Mouse (Mus musculus) large intestine, adult 2 months (tissue): Measurements from ENCODE around the gene Ccdc88a. TPM values are rescaled to one million over a fixed set of nuclear protein-coding genes. Genes with fewer than 3 reads are reported as not detected.

Experiments used
- DNase-seq: peaks from one replicate; pipeline ENCODE4 v3.0.0-alpha.2; 2012; ENCODE audit warnings: low read depth, low spot score
- whole genome bisulfite sequencing: fragments of 180-500 bp; shearing (Covaris S2); methylation state at CpG from one replicate; pipeline ENCODE4 v1.1.7; 2018; 5-methylcytosine and 5-hydroxymethylcytosine counted together
- polyA plus RNA-seq: library from polyadenylated mRNA; depleted of rRNA; stranded (reverse); fragments of >200 nt; gene quantifications from 2 replicates; pipeline ENCODE4 v1.2.3, GENCODE M21; 2012; rRNA removed

Gene Ccdc88a
- polyA plus RNA-seq: 0.17 and 0.48 TPM in 2 replicates

DNA sequence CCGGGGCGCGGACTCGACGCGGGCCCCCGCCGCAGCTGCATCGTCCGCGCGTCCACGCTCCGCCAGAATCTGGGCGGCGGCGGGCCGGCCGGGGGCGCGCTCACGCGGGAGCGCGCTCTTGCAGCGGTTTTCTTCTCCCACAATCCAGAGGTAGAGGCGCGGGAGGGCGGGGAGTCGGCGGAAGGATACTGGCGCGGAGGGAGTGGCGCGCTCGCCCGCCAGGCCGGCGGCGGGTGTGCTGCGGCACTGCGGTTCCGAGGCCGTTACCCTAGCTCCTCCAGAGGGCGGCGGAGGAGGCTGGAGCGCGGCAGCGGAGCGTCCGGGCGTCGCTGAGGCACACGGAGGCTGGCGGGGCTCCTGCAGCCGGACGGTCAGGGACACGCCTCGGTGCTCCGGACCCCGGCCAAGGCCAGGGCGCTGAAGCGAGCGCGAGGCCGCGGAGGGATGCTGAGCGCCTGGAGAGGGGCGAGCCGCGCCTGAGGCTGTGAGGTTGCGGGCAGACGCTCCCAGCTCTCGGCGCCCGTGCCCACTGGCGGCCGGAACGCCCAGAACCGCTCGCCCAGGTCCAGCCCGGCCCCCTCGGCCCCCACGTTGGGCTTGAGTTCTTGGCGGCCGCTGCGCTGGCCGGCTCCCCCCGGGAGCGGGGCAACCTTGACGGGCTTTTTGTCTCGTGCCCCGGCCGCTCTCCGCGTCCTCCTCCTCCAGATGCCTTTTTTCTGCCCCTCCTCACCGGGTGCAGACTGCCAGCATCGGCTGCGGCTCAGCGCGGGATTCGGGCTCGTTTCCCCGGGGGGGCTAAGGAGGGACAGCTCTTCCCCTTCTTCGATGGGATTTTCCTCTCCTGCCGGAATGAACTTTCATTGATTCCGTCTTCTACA lies at the start of gene Ccdc88a:
Gene Ccdc88a, plus strand, starts transcription at position 263 of the 878 bp plus-strand sequence.
- WGBS: under 1% methylated on average over 107 of the region's 107 CpGs
- peak; percentile 19 for DNase-seq

DNA sequence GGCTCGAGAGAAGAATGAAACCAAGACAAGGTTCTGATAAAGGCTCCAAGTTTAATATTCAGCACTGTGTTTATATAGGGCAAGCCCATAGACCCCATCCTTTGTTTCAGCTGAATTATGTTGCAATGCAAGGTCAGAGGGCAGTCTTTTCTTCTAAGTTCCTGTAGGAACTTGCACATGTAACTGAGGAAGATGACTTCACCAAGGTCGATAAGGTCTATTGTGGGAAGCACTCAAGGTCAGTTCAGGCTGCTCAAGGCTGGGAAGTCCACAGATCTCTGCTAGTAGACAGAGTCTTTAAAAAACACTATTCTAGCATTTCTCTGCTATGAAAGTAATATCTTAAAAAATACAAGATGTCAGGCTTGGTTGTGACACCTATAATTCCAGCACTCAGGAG lies 38.0 kb upstream of the Ccdc88a start:
- 68% methylated on average over 2 of the region's 2 CpGs for WGBS
- no peak for DNase-seq

DNA sequence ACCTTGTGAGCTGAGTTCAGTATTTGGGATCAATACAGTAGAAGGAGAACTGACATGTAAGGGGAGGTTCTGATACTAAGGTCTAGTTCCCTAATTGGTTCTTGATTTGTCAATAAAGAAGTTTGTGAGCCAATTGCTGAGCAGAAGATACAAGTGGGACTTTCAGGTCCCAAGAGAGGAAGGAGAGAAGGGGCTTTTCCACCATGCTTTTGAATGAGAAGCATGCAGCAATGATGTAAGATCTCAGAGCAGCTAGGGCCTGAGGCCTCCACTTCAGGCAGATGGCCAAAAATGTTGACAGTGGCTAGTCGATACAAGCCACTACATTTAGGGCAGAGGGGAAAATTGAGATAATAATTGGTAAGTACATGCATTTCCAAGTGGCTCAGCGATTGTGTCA lies 32.2 kb upstream of the Ccdc88a start:
- DNase-seq: no peak
- 71% methylated on average over 2 of the region's 2 CpGs for WGBS

DNA sequence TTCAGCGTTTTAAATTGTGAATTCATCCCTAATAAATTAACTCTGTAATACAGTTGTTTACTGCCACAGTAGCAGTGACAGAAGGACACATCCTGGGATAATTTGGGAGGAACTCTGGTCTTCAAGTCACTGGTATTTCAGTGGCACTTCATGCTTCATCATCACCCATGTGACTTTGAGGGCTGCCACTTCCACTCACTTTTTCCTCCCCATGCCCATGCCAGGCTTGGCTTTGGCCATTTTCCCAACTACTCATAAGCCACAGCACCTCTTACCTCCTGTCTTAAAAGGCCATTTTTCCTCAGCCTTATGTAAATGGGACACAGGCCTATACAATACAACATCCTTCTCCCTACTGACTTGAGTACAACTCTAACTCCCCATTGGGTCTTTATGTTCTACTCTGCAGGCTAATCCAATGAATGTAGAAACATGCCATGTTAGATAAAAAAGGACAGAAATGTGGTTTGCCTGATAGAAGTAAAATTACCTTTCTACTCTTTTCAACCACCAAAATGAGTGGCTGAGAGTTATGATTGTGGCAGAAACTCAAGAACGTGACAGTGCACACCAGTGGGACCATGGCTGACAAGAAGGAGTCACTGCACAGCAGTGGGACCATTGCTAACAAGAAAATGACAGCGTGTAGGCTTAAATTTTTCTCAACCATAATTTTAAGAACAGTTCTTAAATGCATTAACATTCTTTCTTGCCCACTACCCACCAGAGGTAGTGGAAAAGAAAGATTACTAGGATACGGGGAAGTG lies 28.4 kb upstream of the Ccdc88a start:
- WGBS: 73% methylated on average over 4 of the region's 4 CpGs
- no peak for DNase-seq

DNA sequence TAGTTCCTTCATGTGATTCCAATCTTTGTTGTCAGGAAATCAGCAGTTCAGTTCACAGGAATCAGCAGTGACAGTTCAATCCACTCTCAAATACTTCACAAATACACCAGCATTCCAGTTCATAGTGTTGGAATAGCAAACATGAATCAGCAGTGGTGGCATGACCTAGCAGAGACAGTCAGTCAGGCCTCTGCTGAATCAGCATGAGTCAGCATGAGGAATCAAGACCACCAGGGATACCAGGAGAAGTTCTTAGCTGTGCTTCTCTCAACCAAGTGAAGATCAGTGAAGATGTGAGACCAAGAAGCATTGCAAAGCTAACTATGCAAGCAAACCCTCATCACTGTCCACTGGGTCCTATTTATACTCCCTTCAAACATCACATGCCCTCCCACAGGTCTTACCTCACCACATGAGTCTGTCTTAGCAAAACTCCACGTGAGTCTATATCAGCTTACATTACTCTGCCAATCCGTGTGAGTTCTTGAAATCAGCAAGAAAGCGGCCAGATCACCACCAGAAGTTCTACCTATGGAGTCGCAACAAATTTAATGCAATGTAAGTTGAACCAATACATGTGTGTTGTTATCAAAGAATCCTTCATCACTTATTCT lies 27.7 kb upstream of the Ccdc88a start:
- 72% methylated on average over 4 of the region's 4 CpGs for WGBS
- no peak for DNase-seq

DNA sequence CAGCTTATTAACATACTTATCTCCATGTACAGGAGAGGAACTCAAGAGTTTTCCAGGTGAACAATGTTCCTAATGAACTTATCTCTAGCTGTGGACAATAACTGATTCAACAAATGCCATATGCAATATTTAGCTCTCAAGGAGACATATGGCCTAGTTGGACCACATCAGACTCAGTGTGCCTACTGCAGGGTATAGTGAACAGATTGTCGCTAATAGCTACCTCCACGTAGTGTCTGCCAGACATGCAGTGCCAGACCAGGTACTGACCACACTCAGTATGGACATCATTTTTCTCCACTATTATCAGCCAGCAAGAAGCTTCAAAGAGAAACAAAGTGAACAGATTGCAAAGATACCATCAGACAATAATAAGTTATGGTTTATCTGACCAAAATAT lies 22.6 kb upstream of the Ccdc88a start:
- 94% methylated on average over 2 of the region's 2 CpGs for WGBS
- no peak for DNase-seq

DNA sequence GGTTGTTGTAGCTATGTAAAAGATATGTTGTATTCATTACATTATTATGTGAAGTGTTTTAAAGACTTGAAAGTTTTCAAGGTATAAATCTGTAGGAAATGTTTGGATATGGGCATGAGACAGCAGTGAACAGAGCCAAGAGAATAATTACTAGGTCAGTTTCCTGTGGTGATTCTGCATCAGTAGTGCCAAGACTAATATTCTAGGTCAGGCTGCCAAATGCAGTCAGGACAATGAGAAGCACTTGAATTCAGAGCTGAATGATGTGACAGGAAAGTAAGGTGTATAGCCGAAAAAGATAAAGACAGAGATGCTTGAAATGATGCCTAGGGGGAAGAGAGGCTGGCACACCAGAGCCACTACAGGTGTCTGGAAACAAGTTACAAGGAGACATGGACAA lies 21.2 kb upstream of the Ccdc88a start:
- WGBS: 83% methylated on average over 1 of the region's 1 CpGs
- no peak for DNase-seq

DNA sequence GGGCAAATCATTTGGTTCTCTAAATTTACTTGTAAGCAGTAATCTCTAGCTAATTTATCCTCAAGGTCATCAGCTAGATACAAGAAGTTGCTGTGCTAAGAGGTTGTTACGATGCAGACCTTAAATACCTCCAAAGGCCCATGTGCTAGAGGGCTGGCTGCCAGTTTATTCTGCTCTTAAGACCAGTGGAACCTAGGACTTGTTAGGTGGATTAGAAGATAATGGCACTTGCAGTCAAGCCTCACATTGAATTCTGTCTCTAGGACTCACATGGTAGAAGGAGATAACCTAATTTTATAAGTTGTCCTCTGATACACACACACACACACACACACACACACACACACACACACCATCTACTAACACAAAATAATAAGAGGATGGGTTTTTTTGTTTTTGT lies 5.3 kb upstream of the Ccdc88a start:
- DNase-seq: no peak
- 80% methylated on average over 1 of the region's 1 CpGs for WGBS

DNA sequence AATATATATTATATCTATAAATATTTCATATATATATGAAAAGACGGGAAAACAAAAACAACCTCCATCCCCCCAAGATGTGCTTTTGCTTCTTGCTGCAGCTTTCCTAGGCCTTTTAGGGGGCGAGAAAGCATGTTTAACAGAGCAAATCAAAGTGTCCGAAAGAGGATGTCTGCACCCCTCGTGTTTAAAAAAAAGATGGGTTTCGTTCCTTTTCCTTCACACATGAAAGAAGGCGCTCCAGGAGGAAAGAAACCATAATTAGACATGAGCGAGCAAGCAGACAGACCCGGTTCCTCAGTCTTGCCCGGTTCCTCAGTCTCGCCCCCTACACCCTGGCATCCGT lies 435 bp upstream of the Ccdc88a start:
- 5% methylated on average over 11 of the region's 11 CpGs for WGBS
- DNase-seq: no peak

DNA sequence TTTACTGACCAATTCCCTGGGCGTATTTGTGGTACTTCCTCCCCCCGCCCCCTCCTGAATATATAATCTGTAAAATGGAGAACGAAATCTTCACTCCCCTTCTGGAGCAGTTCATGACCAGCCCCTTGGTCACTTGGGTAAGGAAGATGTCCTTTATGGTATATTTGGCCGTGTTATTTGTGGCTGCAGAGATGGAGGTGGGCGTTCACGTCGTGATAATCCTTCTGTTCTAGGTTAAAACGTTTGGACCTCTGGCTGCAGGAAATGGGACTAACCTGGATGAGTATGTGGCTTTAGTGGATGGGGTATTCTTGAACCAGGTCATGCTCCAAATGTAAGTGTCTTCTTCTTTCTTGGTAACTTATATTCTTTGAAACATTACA lies 807 bp downstream of the Ccdc88a start:
- WGBS: under 1% methylated on average over 8 of the region's 8 CpGs

DNA sequence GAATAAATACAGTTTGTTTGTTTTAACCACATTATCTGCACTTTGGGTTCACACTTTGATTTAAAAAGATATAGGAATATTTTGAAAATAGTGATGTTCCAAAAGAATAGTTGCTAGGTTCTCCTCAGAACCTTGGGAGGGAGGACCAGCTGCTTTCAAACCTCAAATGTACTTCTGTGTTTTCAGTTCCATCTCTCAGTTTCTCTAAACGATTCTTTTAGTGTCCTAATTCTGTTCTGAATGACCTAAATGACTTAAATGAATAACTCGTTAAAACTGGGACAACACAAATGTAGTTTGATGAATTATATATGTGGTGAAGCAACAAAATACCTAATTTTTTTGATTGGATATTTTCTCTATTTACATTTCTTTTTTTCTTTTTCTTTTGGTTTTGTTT lies 3.2 kb downstream of the Ccdc88a start:
- no peak for DNase-seq
- 56% methylated on average over 2 of the region's 2 CpGs for WGBS

More for the DNA sequence above, 807 bp downstream of the Ccdc88a start:
- DNase-seq: no peak

DNA sequence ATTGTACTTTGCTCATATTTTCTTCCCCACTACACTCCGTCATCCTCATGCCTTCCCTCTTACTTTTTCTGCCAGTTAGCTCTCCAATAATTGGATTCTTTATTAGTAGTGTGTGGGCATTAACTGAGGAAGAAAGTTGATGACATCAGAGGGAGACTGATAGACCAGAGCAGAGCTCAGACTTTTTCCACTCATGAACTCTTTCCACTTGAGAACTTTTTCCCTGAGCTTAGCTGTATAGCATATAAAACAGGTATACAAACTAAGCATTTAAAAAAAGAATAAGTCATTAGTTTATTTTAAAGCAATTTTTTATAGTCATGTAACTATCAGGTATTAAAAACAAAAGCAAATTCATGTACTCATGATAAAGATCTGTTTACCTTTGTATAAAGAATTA lies 5.3 kb downstream of the Ccdc88a start:
- WGBS: 94% methylated on average over 1 of the region's 1 CpGs
- no peak for DNase-seq

DNA sequence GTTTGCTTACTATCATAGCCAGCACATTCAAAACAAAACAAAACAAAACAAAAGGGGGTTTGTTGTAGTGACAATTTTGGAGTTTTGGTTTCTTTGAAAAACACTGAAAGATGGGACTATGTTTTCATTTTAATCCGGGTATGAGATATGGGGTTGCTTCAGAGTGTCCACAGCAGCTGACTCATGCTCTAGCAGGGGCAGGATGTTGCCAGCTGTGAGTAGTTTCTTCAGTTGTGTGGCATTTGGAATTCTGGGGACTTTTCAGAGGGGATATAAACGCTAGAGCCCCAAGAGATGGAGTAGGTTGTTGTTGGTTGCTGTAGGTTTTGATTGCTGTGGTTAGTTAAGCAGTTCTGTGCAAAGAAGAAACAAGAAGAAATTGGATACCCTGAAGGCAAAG lies 10.0 kb downstream of the Ccdc88a start:
- DNase-seq: no peak
- WGBS: 52% methylated on average over 2 of the region's 2 CpGs

DNA sequence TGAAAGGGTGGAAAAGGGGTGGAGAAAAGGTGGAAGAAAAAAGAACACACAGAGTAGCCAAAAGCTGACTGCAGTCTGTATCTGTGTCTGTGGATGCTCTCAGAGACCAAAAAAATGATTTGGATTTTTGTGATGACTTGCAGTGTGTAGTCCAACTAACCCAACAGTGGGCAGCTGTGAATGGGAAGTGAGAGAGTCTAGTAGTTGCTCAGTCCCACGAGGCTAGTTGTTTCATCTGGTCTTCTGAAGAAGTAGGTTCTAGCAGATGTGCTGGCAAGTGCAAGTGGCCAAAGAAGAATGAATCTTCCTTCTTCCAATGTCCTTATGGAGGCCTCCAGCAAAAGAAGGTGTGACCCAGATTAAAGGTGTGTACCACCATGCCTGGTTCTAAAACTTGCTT lies 10.5 kb downstream of the Ccdc88a start:
- 35% methylated on average over 1 of the region's 1 CpGs for WGBS

DNA sequence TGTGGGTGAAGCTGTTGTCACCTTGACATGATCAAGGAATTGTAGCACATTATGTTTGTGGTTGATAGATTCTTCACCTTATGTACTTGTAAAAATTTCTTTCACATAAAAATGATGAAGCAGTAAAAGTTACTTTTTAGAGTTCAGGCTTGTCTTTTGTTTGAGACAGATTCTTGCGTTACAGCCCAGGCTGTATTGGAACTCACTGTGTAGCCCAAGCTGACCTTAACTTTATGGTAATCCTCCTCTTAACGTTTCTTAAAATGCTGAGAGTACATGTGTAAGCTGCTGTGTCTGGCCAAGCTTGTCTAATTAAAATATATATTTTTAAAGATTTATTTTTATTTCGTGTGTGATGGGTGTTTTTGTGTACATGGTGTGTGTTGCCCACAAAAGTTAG lies 11.2 kb downstream of the Ccdc88a start:
- DNase-seq: no peak
- 67% methylated on average over 3 of the region's 3 CpGs for WGBS

More for the DNA sequence above, 10.5 kb downstream of the Ccdc88a start:
- DNase-seq: no peak

DNA sequence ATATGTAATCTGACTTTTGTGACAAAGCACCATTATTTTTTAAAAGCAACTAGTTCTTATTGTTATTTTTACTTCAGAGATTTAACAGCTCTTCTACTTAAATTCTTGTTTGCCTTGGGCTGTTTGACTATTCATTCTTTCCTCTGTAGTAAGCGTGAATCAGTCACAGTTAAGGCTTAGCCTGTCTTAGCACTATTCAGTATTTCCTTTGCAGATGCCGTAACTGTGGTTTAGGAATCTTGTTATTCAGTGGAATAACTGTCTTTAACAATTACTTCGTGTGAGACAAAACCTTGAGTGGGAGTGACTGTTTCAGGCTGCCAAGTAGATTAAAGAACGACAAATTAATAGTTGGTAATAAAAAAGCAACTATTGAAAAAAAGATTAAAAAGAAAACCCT lies 16.5 kb downstream of the Ccdc88a start:
- no peak for DNase-seq
- 69% methylated on average over 4 of the region's 4 CpGs for WGBS

DNA sequence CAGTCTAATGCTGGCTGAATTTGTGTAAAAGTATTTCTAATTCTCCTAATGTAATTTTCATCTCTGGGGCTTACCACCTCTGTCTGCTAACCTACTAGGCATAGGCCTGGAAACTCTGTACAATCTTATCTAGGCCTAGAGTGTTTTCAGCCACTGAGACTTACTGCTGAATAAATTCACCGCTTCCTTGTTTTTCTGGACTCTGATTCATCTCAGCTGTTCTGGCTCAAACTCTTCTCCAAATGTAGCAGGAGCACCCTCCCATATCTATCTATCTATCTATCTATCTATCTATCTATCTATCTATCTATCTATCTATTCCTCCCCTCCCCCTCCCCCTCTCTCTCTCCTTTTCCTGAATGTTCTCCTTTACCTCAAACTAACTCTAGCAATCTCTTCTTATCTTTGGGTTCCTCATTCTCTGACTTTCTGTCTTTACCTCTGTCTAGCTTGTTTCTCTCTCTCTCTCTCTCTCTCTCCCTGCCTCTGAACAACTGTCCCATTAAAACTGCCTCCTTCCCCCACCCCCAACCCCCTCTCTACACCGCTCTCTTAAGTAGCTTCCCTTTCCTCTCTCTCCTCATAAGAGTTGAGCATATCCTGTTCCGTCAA lies 21.8 kb downstream of the Ccdc88a start:
- no peak for DNase-seq
- 90% methylated on average over 3 of the region's 3 CpGs for WGBS

DNA sequence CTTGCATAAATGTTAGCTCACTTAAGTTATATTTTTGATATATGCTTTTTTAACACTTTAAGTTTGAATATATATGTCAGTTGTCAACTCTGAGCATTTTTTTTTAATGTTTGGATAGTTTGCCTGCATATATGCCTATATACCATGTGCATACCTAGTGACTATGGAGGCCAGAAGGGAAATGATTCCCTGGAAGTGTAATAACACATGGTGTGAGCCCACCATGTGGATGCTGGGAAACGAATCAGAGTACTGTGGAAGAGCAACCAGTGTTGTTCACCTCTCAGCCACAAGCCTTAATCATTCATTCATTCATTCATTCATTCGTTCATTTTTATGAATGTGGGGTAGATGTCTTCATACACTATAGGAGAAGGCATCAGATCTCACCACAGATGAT lies 26.9 kb downstream of the Ccdc88a start:
- WGBS: 76% methylated on average over 2 of the region's 2 CpGs
- no peak for DNase-seq

DNA sequence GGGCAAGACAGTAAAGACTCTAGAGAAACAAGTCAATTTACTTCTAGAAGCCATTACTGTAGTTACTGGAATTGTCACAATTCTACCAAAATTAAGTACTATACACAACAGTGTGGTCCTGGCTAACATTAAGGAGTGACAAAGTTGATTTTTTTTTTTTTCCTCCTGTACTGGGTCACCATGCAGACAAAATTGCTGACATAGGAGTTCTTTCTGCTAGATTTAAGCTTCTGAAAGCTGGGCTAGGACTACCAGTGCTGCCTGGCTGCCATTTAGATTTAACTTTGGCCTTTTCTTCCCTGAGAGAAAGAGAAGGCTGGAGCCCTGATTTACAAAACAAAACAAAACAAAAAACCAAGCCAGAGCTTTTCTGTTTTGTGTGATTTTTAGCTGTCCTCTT lies 32.8 kb downstream of the Ccdc88a start:
- DNase-seq: no peak

DNA sequence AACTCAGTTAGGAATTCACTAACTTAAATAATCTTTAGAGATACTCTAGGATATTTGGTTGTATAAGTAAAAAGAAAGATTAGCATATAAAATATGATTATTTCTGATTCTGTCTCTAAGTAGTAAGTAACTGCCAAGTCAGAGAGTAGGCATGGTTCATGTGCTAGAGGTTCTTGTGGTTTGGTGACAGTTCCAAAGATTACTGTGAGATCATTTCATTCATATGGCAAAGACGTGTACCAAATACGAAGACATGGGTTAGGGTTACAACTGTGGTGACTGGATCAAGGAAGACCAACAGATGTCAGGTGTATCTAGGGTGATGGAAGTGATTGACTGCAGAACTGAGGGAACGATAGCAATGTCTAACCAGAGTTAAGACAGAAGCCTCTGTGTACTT lies 50.0 kb downstream of the Ccdc88a start:
- WGBS: 88% methylated on average over 3 of the region's 3 CpGs
- DNase-seq: no peak
